28 mouse cellular contexts compared by ENCODE assay signal in genomic region chr13:95570877-95571276, GRCm38 (mm10). TPM values are rescaled to one million over a fixed set of nuclear protein-coding genes. Genes with fewer than 3 reads are reported as not detected.
A peak's percentile ranks its signal among the peaks of the same experiment; 100 is the strongest.
DNase-seq lines count a peak whose midpoint lies in the region; ATAC-seq and TF ChIP-seq lines count a peak whose summit lies in the region.
"Had no signal": no experiment of that assay in that cellular context is flagged by ENCODE, and none has a peak within 500 bp of the region (broad histone marks: within the 10 kb centered on the region; RNA-seq: fewer than 3 reads in every experiment).

No protein-coding gene starts in this region.

- H3K27me3 ChIP-seq in liver, embryonic 11.5 days (replicated peaks; ENCODE audit: control insufficient read depth, insufficient read depth, low read length), result no peaks in the 10 kb centered on the region
- H3K27me3 ChIP-seq in liver, postnatal 0 days (ENCODE audit: insufficient read depth, low read length), result no peaks in the 10 kb centered on the region
- H3K27me3 ChIP-seq: CH12.LX; embryonic facial prominence, embryonic 13.5 days; embryonic facial prominence, embryonic 15.5 days; forebrain, embryonic 12.5 days; Patski had no signal

- no peak overlapping the region for H3K27ac ChIP-seq in liver, embryonic 11.5 days (ENCODE audit: low read depth, low read length)
- no peak overlapping the region for H3K27ac ChIP-seq in liver, postnatal 0 days (ENCODE audit: low read depth)
- H3K27ac ChIP-seq: embryonic facial prominence, embryonic 13.5 days; embryonic facial prominence, embryonic 15.5 days; forebrain, embryonic 10.5 days; forebrain, embryonic 12.5 days had no signal

- peak; percentile 53 for DNase-seq in heart, adult 11 months
- no peak for DNase-seq in heart, adult 9 months (ENCODE audit: low spot score in 2 of 2)
- peak; percentile 12 for DNase-seq in liver, embryonic 11.5 days (ENCODE audit: low spot score)
- DNase-seq in liver, postnatal 0 days, result no peak
- DNase-seq in R1 (ENCODE audit: low read depth, low spot score), result peak; percentile 28
- no peak for DNase-seq in kidney, postnatal 36 days
- DNase-seq: adrenal gland, adult 2 months; adrenal gland, postnatal 10 days; adrenal gland, postnatal 25 days; B cell, adult 2 months; cerebellum, adult 11 months; cerebellum, adult 18-20 months; cerebellum, adult 8-10 months; cerebellum, adult 9-11 months; cerebellum, postnatal 14 days; cerebellum, postnatal 36 days; embryo, embryonic 11 days had no signal

- H3K9me3 ChIP-seq in liver, embryonic 11.5 days (ENCODE audit: control insufficient read depth, low read length), result no peaks in the 10 kb centered on the region
- peaks cover 12% of the 10 kb centered on the region; the same call in 1 of the 2 replicates for H3K9me3 ChIP-seq in liver, postnatal 0 days (ENCODE audit: low read length)
- H3K9me3 ChIP-seq: embryonic facial prominence, embryonic 13.5 days; embryonic facial prominence, embryonic 15.5 days; forebrain, embryonic 12.5 days had no signal

- no peak for ATAC-seq in liver, embryonic 11.5 days (replicated peaks; ENCODE audit: low FRiP score)
- ATAC-seq in liver, postnatal 0 days, result no peak
- ATAC-seq: CD4-positive, CD25-positive, alpha-beta regulatory T cell, adult 4 months; forebrain, embryonic 14.5 days; forebrain, embryonic 16.5 days; Patski had no signal

- no peak for TF ChIP-seq EP300 in liver, postnatal 0 days (IDR thresholded peaks at IDR 0.05; ENCODE audit: low read depth)

- TF ChIP-seq CTCF in liver, postnatal 0 days (IDR thresholded peaks at IDR 0.05; ENCODE audit: low read depth), result no peak

- H3K4me3 ChIP-seq in liver, embryonic 11.5 days (ENCODE audit: low read depth, low read length), result no peak overlapping the region
- no peak overlapping the region for H3K4me3 ChIP-seq in liver, postnatal 0 days (ENCODE audit: low read depth, low read length)
- H3K4me3 ChIP-seq: embryonic facial prominence, embryonic 13.5 days; embryonic facial prominence, embryonic 15.5 days; erythroblast, embryonic 14.5 days; forebrain, embryonic 10.5 days; forebrain, embryonic 12.5 days had no signal

- H3K4me2 ChIP-seq in liver, embryonic 11.5 days, result no peak overlapping the region
- no peak overlapping the region for H3K4me2 ChIP-seq in liver, postnatal 0 days (ENCODE audit: low read depth, low read length)
- H3K4me2 ChIP-seq: embryonic facial prominence, embryonic 13.5 days; embryonic facial prominence, embryonic 15.5 days; forebrain, embryonic 12.5 days had no signal

- no peak overlapping the region for H3K9ac ChIP-seq in liver, embryonic 11.5 days (ENCODE audit: low read depth, low read length)
- H3K9ac ChIP-seq in liver, postnatal 0 days (replicated peaks), result no peak overlapping the region
- H3K9ac ChIP-seq: embryonic facial prominence, embryonic 13.5 days; embryonic facial prominence, embryonic 15.5 days; forebrain, embryonic 12.5 days had no signal

- H3K36me3 ChIP-seq in liver, embryonic 11.5 days (ENCODE audit: control insufficient read depth, insufficient read depth, low read length), result no peaks in the 10 kb centered on the region
- no peaks in the 10 kb centered on the region for H3K36me3 ChIP-seq in liver, postnatal 0 days (replicated peaks; ENCODE audit: insufficient read depth, low read length)
- H3K36me3 ChIP-seq: embryonic facial prominence, embryonic 13.5 days; embryonic facial prominence, embryonic 15.5 days; forebrain, embryonic 10.5 days; forebrain, embryonic 12.5 days; G1E had no signal

- H3K4me1 ChIP-seq in liver, embryonic 11.5 days (replicated peaks; ENCODE audit: control insufficient read depth, insufficient read depth, low read length), result no peaks in the 10 kb centered on the region
- no peaks in the 10 kb centered on the region for H3K4me1 ChIP-seq in liver, postnatal 0 days (ENCODE audit: insufficient read depth)
- H3K4me1 ChIP-seq: embryonic facial prominence, embryonic 13.5 days; embryonic facial prominence, embryonic 15.5 days; forebrain, embryonic 10.5 days; forebrain, embryonic 12.5 days had no signal

- 89% methylated on average over 4 of the region's 4 CpGs for WGBS in liver, embryonic 11.5 days
- WGBS in liver, postnatal 0 days (ENCODE audit: insufficient replicate concordance), result 86% methylated on average over 4 of the region's 4 CpGs

RNA-seq across cellular contexts. Expression of gene F2rl1, which starts 45.9 kb away (rescaled TPM):
- polyA plus RNA-seq in liver, embryonic 11.5 days (2014; fragmentation: Nextera tagmentation; extraction: Ambion mirVana), result 0.21 and 0.43 TPM in 2 replicates
- polyA plus RNA-seq in liver, postnatal 0 days (2015; fragmentation: Nextera tagmentation; extraction: Ambion mirVana), result 0.20 and 0.31 TPM in 2 replicates
- polyA plus RNA-seq: erythroblast, embryonic 14.5 days; forebrain, embryonic 16.5 days; G1E had no signal

RNA-seq across cellular contexts. Expression of gene F2r, which starts 47.4 kb away (rescaled TPM):
- polyA plus RNA-seq in liver, embryonic 11.5 days (2014; fragmentation: Nextera tagmentation; extraction: Ambion mirVana), result 142 and 156 TPM in 2 replicates
- polyA plus RNA-seq in liver, postnatal 0 days (2015; fragmentation: Nextera tagmentation; extraction: Ambion mirVana), result 25.5 and 28.6 TPM in 2 replicates

Comparison
In these comparisons a context has a peak if more than half of its experiments do, and no peak if none do; other contexts are left out.
1. DNase-seq: peak in heart, adult 11 months (single experiment), liver, embryonic 11.5 days (single experiment) and R1 (single experiment); none in heart, adult 9 months (0 of 2), liver, postnatal 0 days (single experiment) and kidney, postnatal 36 days (0 of 2).